Mouse (Mus musculus): ENCODE results near the gene Evpl.
A peak's percentile ranks its signal among the peaks of the same experiment; 100 is the strongest.
"Not testable (repeated sequence)": the region's sequence is repeated elsewhere in the genome, so short reads cannot be mapped to it uniquely, and the experiment has no call there.

Gene Evpl

GRCm38 (mm10) chr11:116237742-116238395 lies at the start of gene Evpl:
TSS of gene Evpl (minus strand) at chr11:116238077.
- peak in 1 of 2 experiments; percentile 7 for DNase-seq

GRCm38 (mm10) chr11:116287351-116287750 lies 49.5 kb upstream of the Evpl start:
- no peak for DNase-seq

GRCm38 (mm10) chr11:116285770-116286191 lies 47.9 kb upstream of the Evpl start:
- DNase-seq: no peak

GRCm38 (mm10) chr11:116283982-116284381 lies 46.1 kb upstream of the Evpl start:
- DNase-seq: no peak

- no peak for DNase-seq
Measured at GRCm38 (mm10) chr11:116282912-116283521, 45.1 kb upstream of the Evpl start.

- DNase-seq: no peak
Measured at GRCm38 (mm10) chr11:116282089-116282488, 44.2 kb upstream of the Evpl start.

GRCm38 (mm10) chr11:116281671-116282070 lies 43.8 kb upstream of the Evpl start:
- DNase-seq: no peak

- DNase-seq: no peak
Measured at GRCm38 (mm10) chr11:116280751-116281663, 43.1 kb upstream of the Evpl start, which contains the start of gene Galr2. TSS of gene Galr2 (plus strand) at chr11:116280939.

GRCm38 (mm10) chr11:116277184-116277583 lies 39.3 kb upstream of the Evpl start:
- DNase-seq: not testable (repeated sequence)

- DNase-seq: peak; percentile 77 to 88
Measured at GRCm38 (mm10) chr11:116274045-116274666, 36.3 kb upstream of the Evpl start, which contains the start of gene Srp68. TSS of gene Srp68 (minus strand) at chr11:116274217.

- DNase-seq: no peak
Measured at GRCm38 (mm10) chr11:116273469-116274044, 35.7 kb upstream of the Evpl start.

GRCm38 (mm10) chr11:116272589-116273468 lies 35.0 kb upstream of the Evpl start:
- no peak for DNase-seq

- DNase-seq: no peak
Measured at GRCm38 (mm10) chr11:116269560-116269959, 31.7 kb upstream of the Evpl start.

GRCm38 (mm10) chr11:116268313-116268712 lies 30.4 kb upstream of the Evpl start:
- DNase-seq: no peak

GRCm38 (mm10) chr11:116267637-116268036 lies 29.8 kb upstream of the Evpl start:
- DNase-seq: no peak

- DNase-seq: no peak
Measured at GRCm38 (mm10) chr11:116265850-116266249, 28.0 kb upstream of the Evpl start.

GRCm38 (mm10) chr11:116265352-116265751 lies 27.5 kb upstream of the Evpl start:
- peak in 1 of 2 experiments; percentile 20 for DNase-seq

- DNase-seq: no peak
Measured at GRCm38 (mm10) chr11:116260259-116260658, 22.4 kb upstream of the Evpl start.

- DNase-seq: no peak
Measured at GRCm38 (mm10) chr11:116259461-116259860, 21.6 kb upstream of the Evpl start.

- DNase-seq: no peak
Measured at GRCm38 (mm10) chr11:116255982-116256675, 18.3 kb upstream of the Evpl start.

All from spleen, adult 18-20 months (tissue).